Mouse (Mus musculus) kidney, embryonic 15.5 days (tissue): ENCODE data around the gene Il4i1. TPM values are rescaled to one million over a fixed set of nuclear protein-coding genes. Genes with fewer than 3 reads are reported as not detected.

ENCODE experiments used
- microRNA counts: library from miRNA; unstranded; fragments of <30 nt; microRNA quantifications from one replicate; lab custom pipeline; 2016
- microRNA-seq: library from miRNA; unstranded; fragments of <30 nt; microRNA quantifications from one replicate; pipeline ENCODE4, GENCODE M21; 2016
- polyA plus RNA-seq: library from polyadenylated mRNA; unstranded; fragments of >200 nt; fragmentation: Nextera tagmentation; extraction: Ambion mirVana; gene quantifications from 2 replicates; pipeline ENCODE4 v1.2.1, GENCODE M21; 2015

The Il4i1 gene
- polyA plus RNA-seq, 1 experiment from 2014 or later, result 1.7 TPM

MicroRNAs within 50 kb of the gene (microRNA counts, 519-probe panel; counts per million panel counts)
- microRNA mmu-miR-707 (lab: Ali Mortazavi, UCI), result 31.7 counts per million

Small RNA genes within 50 kb of the gene (microRNA-seq; reads per million reads assigned to microRNA genes)
- not detected for gene Mir707

Other genes starting within 250 kb of the Il4i1 start
- 30.3 and 33.2 TPM in 2 replicates for gene Napsa, start 244.0 kb upstream of the Il4i1 start, polyA plus RNA-seq
- gene Kcnc3, start 225.7 kb upstream of the Il4i1 start, polyA plus RNA-seq, result 0.17 and 0.30 TPM in 2 replicates
- 1.6 and 2.7 TPM in 2 replicates for gene Myh14, start 145.5 kb upstream of the Il4i1 start, polyA plus RNA-seq
- not detected in 2 replicates for gene Izumo2, start 107.6 kb upstream of the Il4i1 start, polyA plus RNA-seq
- 42.7 and 47.8 TPM in 2 replicates for gene Vrk3, start 68.0 kb upstream of the Il4i1 start, polyA plus RNA-seq
- 2.1 and 2.7 TPM in 2 replicates for gene Zfp473, start 65.3 kb upstream of the Il4i1 start, polyA plus RNA-seq
- 93.5 and 100 TPM in 2 replicates for gene Nup62, start 299 bp upstream of the Il4i1 start, polyA plus RNA-seq
- 4.2 and 4.3 TPM in 2 replicates for gene Atf5, start 271 bp downstream of the Il4i1 start, polyA plus RNA-seq
- 108 and 118 TPM in 2 replicates for gene Akt1s1, start 32.6 kb downstream of the Il4i1 start, polyA plus RNA-seq
- gene Tbc1d17, start 32.7 kb downstream of the Il4i1 start, polyA plus RNA-seq, result 76.8 and 81.0 TPM in 2 replicates
- gene Pnkp, start 40.8 kb downstream of the Il4i1 start, polyA plus RNA-seq, result 31.1 and 33.6 TPM in 2 replicates
- gene Ptov1, start 53.4 kb downstream of the Il4i1 start, polyA plus RNA-seq, result 411 and 437 TPM in 2 replicates
- 103 and 126 TPM in 2 replicates for gene Med25, start 76.3 kb downstream of the Il4i1 start, polyA plus RNA-seq
- 22.3 and 24.0 TPM in 2 replicates for gene Fuz, start 79.7 kb downstream of the Il4i1 start, polyA plus RNA-seq
- 74.2 and 79.1 TPM in 2 replicates for gene Ap2a1, start 113.1 kb downstream of the Il4i1 start, polyA plus RNA-seq
- gene Tsks, start 126.8 kb downstream of the Il4i1 start, polyA plus RNA-seq, result 0.14 TPM in 2 replicates
- gene Cpt1c, start 158.5 kb downstream of the Il4i1 start, polyA plus RNA-seq, result 19.2 and 25.1 TPM in 2 replicates
- 704 and 710 TPM in 2 replicates for gene Prmt1, start 170.2 kb downstream of the Il4i1 start, polyA plus RNA-seq
- 86.4 and 90.4 TPM in 2 replicates for gene Irf3, start 181.3 kb downstream of the Il4i1 start, polyA plus RNA-seq
- 60.7 and 66.5 TPM in 2 replicates for gene Bcl2l12, start 182.3 kb downstream of the Il4i1 start, polyA plus RNA-seq
- gene Scaf1, start 200.0 kb downstream of the Il4i1 start, polyA plus RNA-seq, result 35.5 and 40.1 TPM in 2 replicates
- gene Rras, start 201.6 kb downstream of the Il4i1 start, polyA plus RNA-seq, result 32.6 and 43.2 TPM in 2 replicates
- gene Prr12, start 236.5 kb downstream of the Il4i1 start, polyA plus RNA-seq, result 10.3 and 11.3 TPM in 2 replicates
- 71.5 and 79.5 TPM in 2 replicates for gene Nosip, start 246.0 kb downstream of the Il4i1 start, polyA plus RNA-seq
- 33.7 and 36.2 TPM in 2 replicates for gene Prrg2, start 246.3 kb downstream of the Il4i1 start, polyA plus RNA-seq